Mouse (Mus musculus) CH12.LX (cell line): Measurements from ENCODE around the gene Gle1. TPM values are rescaled to one million over a fixed set of nuclear protein-coding genes. Genes with fewer than 3 reads are reported as not detected.

Experiments used
- DNase-seq: peaks from one replicate; pipeline ENCODE4 v3.0.0-alpha.2; 2013; ENCODE audit errors: extremely low read depth
- H3K27ac ChIP-seq: 2 replicates; pipeline ENCODE4 v1.5.1; 2012; ENCODE audit warnings: low read depth, mild to moderate bottlenecking, control low read depth, moderate library complexity; ENCODE audit not compliant: insufficient read depth
- H3K27me3 ChIP-seq: replicated peaks from 2 replicates; pipeline ENCODE3; 2012; ENCODE audit warnings: inconsistent platforms
- H3K36me3 ChIP-seq, 2 experiments: replicated peaks in 1 of 2; 2 replicates each; pipeline versions ENCODE3 to v1.6.1; 2012; ENCODE audit warnings: inconsistent platforms in 1 of 2, low read length in 1 of 2, mild to moderate bottlenecking in 1 of 2, mixed read lengths in 1 of 2, moderate library complexity in 1 of 2; ENCODE audit not compliant: control insufficient read depth in 1 of 2, insufficient read depth in 1 of 2
- H3K4me1 ChIP-seq, 2 experiments: 2 replicates each; pipeline ENCODE4 v1.6.1; 2012; ENCODE audit warnings: inconsistent platforms in 1 of 2, moderate library complexity in 1 of 2; ENCODE audit not compliant: insufficient read depth in 2 of 2, control insufficient read depth in 1 of 2
- H3K4me2 ChIP-seq: 2 replicates; pipeline ENCODE4 v1.6.1; 2012; ENCODE audit warnings: low read depth, mild to moderate bottlenecking, control low read depth; ENCODE audit not compliant: poor library complexity, insufficient read depth, severe bottlenecking
- H3K4me3 ChIP-seq, 3 experiments: fragments of 150-350 bp in 1 of 3; sonication (generic) in 1 of 3; replicated peaks in 1 of 3; 2 replicates each; pipeline versions ENCODE3 to v1.5.1; 2011 to 2012; ENCODE audit warnings: low read depth in 2 of 3, low read length in 2 of 3, mild to moderate bottlenecking in 2 of 3, moderate library complexity in 2 of 3, control low read depth in 1 of 3, improper control_type of control experiment in 1 of 3, inconsistent platforms in 1 of 3, mixed read lengths in 1 of 3; ENCODE audit not compliant: poor library complexity in 1 of 3
- H3K79me2 ChIP-seq: replicated peaks from 2 replicates; pipeline ENCODE4 v1.6.1; 2012; ENCODE audit warnings: mild to moderate bottlenecking, moderate library complexity; ENCODE audit not compliant: control insufficient read depth, poor library complexity, insufficient read depth, severe bottlenecking; ENCODE audit errors: extremely low read depth
- H3K9ac ChIP-seq: 2 replicates; pipeline ENCODE4 v1.6.1; 2012; ENCODE audit warnings: low read depth, mild to moderate bottlenecking, control low read depth, moderate library complexity; ENCODE audit not compliant: insufficient read depth
- H3K9me3 ChIP-seq: replicated peaks from 2 replicates; pipeline ENCODE3; 2012; ENCODE audit warnings: low read length, inconsistent platforms, mixed read lengths
- BHLHE40 ChIP-seq: IDR thresholded peaks from 2 replicates; pipeline ENCODE4 v1.6.1; 2011; ENCODE audit warnings: mild to moderate bottlenecking, low read depth, low read length, improper control_type of control experiment
- CHD1 ChIP-seq: IDR thresholded peaks from 2 replicates; pipeline ENCODE4 v1.6.1; 2012; ENCODE audit warnings: low read depth, low read length, improper control_type of control experiment, inconsistent platforms
- CHD2 ChIP-seq: IDR thresholded peaks from 2 replicates; pipeline ENCODE4 v1.6.1; 2011; ENCODE audit warnings: low read length, improper control_type of control experiment
- E2F4 ChIP-seq: IDR thresholded peaks from 2 replicates; pipeline ENCODE4 v1.6.1; 2011; ENCODE audit warnings: low read depth, low read length, improper control_type of control experiment; ENCODE audit not compliant: insufficient replicate concordance
- ELF1 ChIP-seq: IDR thresholded peaks from 2 replicates; pipeline ENCODE4 v1.6.1; 2014; ENCODE audit warnings: low read depth, mild to moderate bottlenecking, inconsistent platforms, low read length, improper control_type of control experiment
- EP300 ChIP-seq: IDR thresholded peaks from 2 replicates; pipeline ENCODE4 v1.6.1; 2011; ENCODE audit warnings: low read length, improper control_type of control experiment
- ETS1 ChIP-seq: conservative IDR thresholded peaks from 2 replicates; pipeline ENCODE4 v1.6.1; 2012; ENCODE audit warnings: low read depth, mild to moderate bottlenecking, inconsistent platforms, low read length, improper control_type of control experiment, moderate library complexity
- IRF4 ChIP-seq: IDR thresholded peaks from 2 replicates; pipeline ENCODE4 v1.6.1; 2014; ENCODE audit warnings: low read depth, mild to moderate bottlenecking, inconsistent platforms, low read length, improper control_type of control experiment
- JUN ChIP-seq: IDR thresholded peaks from 2 replicates; pipeline ENCODE4 v1.6.1; 2011; ENCODE audit warnings: low read depth, mild to moderate bottlenecking, low read length, improper control_type of control experiment, moderate library complexity; ENCODE audit not compliant: insufficient read depth
- JUND ChIP-seq: conservative IDR thresholded peaks from 2 replicates; pipeline ENCODE4 v1.6.1; 2011; ENCODE audit warnings: low read depth, low read length, improper control_type of control experiment
- MAZ ChIP-seq: IDR thresholded peaks from 2 replicates; pipeline ENCODE4 v1.6.1; 2012; ENCODE audit warnings: low read depth, mild to moderate bottlenecking, inconsistent platforms, low read length, improper control_type of control experiment, moderate library complexity
- MEF2A ChIP-seq: IDR thresholded peaks from 2 replicates; pipeline ENCODE4 v1.6.1; 2014; ENCODE audit warnings: low read depth, mild to moderate bottlenecking, inconsistent platforms, low read length, improper control_type of control experiment, borderline replicate concordance
- MXI1 ChIP-seq: IDR thresholded peaks from 2 replicates; pipeline ENCODE4 v1.6.1; 2011; ENCODE audit warnings: mild to moderate bottlenecking, low read depth, low read length, improper control_type of control experiment
- NRF1 ChIP-seq: IDR thresholded peaks from 2 replicates; pipeline ENCODE4 v1.6.1; 2014; ENCODE audit warnings: low read depth, mild to moderate bottlenecking, inconsistent platforms, low read length, improper control_type of control experiment, moderate library complexity
- PAX5 ChIP-seq: IDR thresholded peaks from 2 replicates; pipeline ENCODE4 v1.6.1; 2012; ENCODE audit warnings: low read length, inconsistent platforms, mixed read lengths
- POLR2A ChIP-seq: IDR thresholded peaks from 2 replicates; pipeline ENCODE4 v1.6.1; 2011; ENCODE audit warnings: low read depth, mild to moderate bottlenecking, improper control_type of control experiment, low read length
- SIN3A ChIP-seq: IDR thresholded peaks from 2 replicates; pipeline ENCODE4 v1.6.1; 2012; ENCODE audit warnings: low read length, improper control_type of control experiment, inconsistent platforms
- USF1 ChIP-seq: IDR thresholded peaks from 2 replicates; pipeline ENCODE4 v1.6.1; 2014; ENCODE audit warnings: low read depth, mild to moderate bottlenecking, inconsistent platforms, low read length, improper control_type of control experiment
- USF2 ChIP-seq: conservative IDR thresholded peaks from 2 replicates; pipeline ENCODE4 v1.6.1; 2011; ENCODE audit warnings: low read depth, low read length, improper control_type of control experiment
- ZKSCAN1 ChIP-seq: IDR thresholded peaks from 2 replicates; pipeline ENCODE4 v1.6.1; 2012; ENCODE audit warnings: low read depth, inconsistent platforms, low read length, improper control_type of control experiment, borderline replicate concordance
- ZMIZ1 ChIP-seq: IDR thresholded peaks from 2 replicates; pipeline ENCODE4 v1.6.1; 2012; ENCODE audit warnings: low read depth, mild to moderate bottlenecking, inconsistent platforms, low read length, improper control_type of control experiment
- ZNF384 ChIP-seq: IDR thresholded peaks from 2 replicates; pipeline ENCODE4 v1.6.1; 2012; ENCODE audit warnings: low read depth, low read length, improper control_type of control experiment, inconsistent platforms
- dilution Hi-C: fragments of 300-500 bp; cut with MboI; formaldehyde crosslinking; loops from 2 replicates; pipeline ENCODE4 v1.14.3; 2020; ENCODE audit warnings: low sequenced_read_pairs; ENCODE audit not compliant: extremely low pct_unique_long_range_greater_than_20kb, extremely low pct_ligation_motif_present
- in situ Hi-C: fragments of 300-500 bp; cut with MboI; formaldehyde crosslinking; loops from 3 replicates; pipeline ENCODE4 v1.14.3; 2019; ENCODE audit warnings: low sequenced_read_pairs, low pct_ligation_motif_present, low pct_unique_long_range_greater_than_20kb, mixed read lengths
- polyA plus RNA-seq: library from polyadenylated mRNA; unstranded; fragments of >175 nt; gene quantifications from 2 replicates; pipeline ENCODE4 v1.2.1, GENCODE M21; 2012; ENCODE audit warnings: low read depth; ENCODE audit not compliant: insufficient read length
- total RNA-seq, 2 experiments: library from RNA; depleted of rRNA; stranded (reverse); fragments of 300-350 nt in 1 of 2; fragments of >200 nt in 1 of 2; gene quantifications; 2 replicates each; pipeline ENCODE4 v1.2.3; 2012 to 2014

Gle1 gene
- total and polyA plus RNA-seq, 3 experiments: 36.5 to 60.1 (median 38.0) TPM

GRCm38 (mm10) chr2:29944723-29945122, 9.5 kb downstream of the Gle1 start:
- Histone ChIP-seq H3K4me1 (no peaks in the 10 kb centered on the region), H3K9ac (no peak overlapping the region)

GRCm38 (mm10) chr2:29948896-29949295, 13.7 kb downstream of the Gle1 start:
- Histone ChIP-seq H3K4me3 (no peak overlapping the region), H3K4me2 (no peak overlapping the region), H3K4me1 (peaks cover 0 to 2% of the 10 kb centered on the region in 2 experiments; a peak in 1 of 4 replicates), H3K79me2 (no peaks in the 10 kb centered on the region), H3K27me3 (no peaks in the 10 kb centered on the region), H3K27ac (no peak overlapping the region), H3K9ac (no peak overlapping the region), H3K9me3 (no peaks in the 10 kb centered on the region), H3K36me3 (peaks cover 69 to 82% of the 10 kb centered on the region in 2 experiments)
- TF ChIP-seq EP300 (no peak), SIN3A (no peak), ETS1 (no peak), ZNF384 (no peak), POLR2A (no peak), ELF1 (no peak), ZMIZ1 (no peak), BHLHE40 (no peak), JUND (no peak), MAZ (no peak), E2F4 (no peak), USF1 (no peak), CHD2 (no peak), JUN (no peak), CHD1 (no peak), PAX5 (no peak), ZKSCAN1 (no peak), IRF4 (no peak), MXI1 (no peak)
- DNase-seq: no peak
- dilution Hi-C loops (no loop called here), in situ Hi-C loops (no loop called here)

More at GRCm38 (mm10) chr2:29944723-29945122, 9.5 kb downstream of the Gle1 start:
- peaks cover 78 to 92% of the 10 kb centered on the region in 2 experiments for H3K36me3 ChIP-seq
- in situ Hi-C loops: no loop called here
- no peak overlapping the region for H3K4me2 ChIP-seq
- H3K9me3 ChIP-seq: no peaks in the 10 kb centered on the region
- H3K27ac ChIP-seq: no peak overlapping the region
- H3K79me2 ChIP-seq: no peaks in the 10 kb centered on the region
- H3K27me3 ChIP-seq: no peaks in the 10 kb centered on the region
- TF ChIP-seq CHD1 (no peak), MEF2A (no peak), MAZ (no peak), ZKSCAN1 (no peak), ZNF384 (no peak), USF2 (no peak), POLR2A (no peak), NRF1 (no peak)
- dilution Hi-C loops: no loop called here
- DNase-seq: no peak
- H3K4me3 ChIP-seq: no peak overlapping the region
